Mouse (Mus musculus) layer of hippocampus, adult 18-20 months (tissue): ENCODE results near the gene Tsga10ip. TPM values are rescaled to one million over a fixed set of nuclear protein-coding genes. Genes with fewer than 3 reads are reported as not detected.

Experiments
- DNase-seq, 2 experiments: peaks; one replicate each; pipeline ENCODE4 v3.0.0; 2022; ENCODE audit warnings: low spot score in 2 of 2
- total RNA-seq, 2 experiments: library from RNA; stranded (reverse); gene quantifications; 2 replicates each; pipeline ENCODE4 v1.2.3; 2021

Gene Tsga10ip
- total RNA-seq, 2 experiments from 2014 or later, result 0.30 TPM

DNA sequence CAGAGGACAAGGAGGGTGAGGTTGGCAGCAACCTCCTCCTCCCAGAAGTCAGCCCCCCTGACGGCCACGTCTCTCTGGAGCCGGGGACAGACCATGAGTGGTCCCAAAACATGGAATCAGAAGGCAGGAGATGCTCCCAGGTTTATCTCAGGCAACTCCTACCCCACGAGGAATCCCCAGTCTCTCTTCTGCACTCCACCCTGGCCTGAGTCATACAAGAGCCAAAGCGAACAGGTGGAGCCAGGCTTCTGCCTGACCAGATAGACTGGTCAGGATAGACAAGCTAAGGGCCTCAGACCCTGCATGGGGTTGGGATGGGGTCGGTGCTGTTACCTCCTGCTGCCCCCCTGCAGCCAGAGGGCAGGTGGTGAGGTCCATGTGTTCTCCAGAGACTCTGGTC, 54.3 kb downstream of the Tsga10ip start:
- no peak for DNase-seq

DNA sequence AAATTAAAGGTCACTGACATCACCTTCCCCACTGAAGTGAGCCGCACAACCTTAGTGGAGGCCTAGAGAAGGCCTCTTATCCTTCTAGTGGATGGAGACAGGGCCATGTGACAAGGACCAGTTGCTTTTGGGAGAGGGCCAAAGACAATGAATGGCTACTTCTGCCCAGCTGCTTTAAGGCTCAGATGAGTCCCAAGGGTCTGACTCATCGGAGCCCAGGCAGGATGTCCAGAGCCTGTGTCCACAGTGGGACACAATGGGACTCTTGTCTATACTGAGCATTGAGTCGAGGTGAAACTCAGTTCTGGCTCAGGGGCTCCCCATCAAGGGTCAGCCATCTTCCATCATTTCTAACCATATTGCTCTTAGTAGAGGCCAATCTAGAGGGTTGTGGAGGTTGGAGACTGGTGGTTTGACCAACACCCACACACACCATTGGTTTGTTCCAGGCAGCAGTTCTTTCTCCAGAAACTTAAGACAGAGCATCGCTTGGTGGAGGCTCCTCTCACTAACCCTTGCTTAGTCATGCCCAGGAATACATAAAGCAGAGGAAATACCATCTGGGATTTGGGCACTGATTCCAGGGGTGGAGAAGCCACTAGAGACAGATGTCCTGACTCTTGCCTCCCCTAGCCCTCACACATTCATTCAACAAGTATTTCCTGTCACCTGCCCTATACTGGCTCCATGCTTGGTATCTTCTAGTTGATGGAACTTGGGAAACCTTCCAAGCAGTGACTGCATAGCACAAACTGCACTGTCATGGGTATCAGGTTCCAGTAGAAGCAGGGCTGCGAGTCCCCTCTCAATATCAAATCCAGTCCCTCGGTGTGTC, 56.8 kb downstream of the Tsga10ip start:
- DNase-seq, result no peak

DNA sequence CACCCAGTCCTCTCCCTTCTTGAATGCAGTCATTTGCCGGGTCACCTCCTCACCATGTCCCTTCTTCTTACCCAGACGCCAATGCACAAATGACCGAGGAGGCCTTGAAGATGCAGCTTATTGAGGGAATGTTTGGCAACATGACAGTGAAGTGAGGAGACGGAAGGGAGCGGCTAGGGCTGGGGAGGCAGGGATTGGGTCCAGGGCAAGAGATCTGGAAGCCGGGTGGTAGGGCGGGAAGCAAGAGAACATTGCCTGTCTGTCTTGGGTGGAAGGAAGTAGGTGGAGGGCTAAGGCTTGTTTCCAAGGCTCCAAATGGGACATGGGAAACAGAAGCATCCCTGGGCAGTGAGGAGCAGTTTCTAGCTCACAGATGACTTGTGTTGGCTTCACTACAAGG, 61.0 kb downstream of the Tsga10ip start:
- no peak for DNase-seq

Other genes with a start within 250 kb of the Tsga10ip start
- 10 to 100 TPM; 52.1 to 52.5 TPM for gene Pacs1, start 129.4 kb downstream of the Tsga10ip start, total RNA-seq
- 100 to 1,000 TPM; 215 to 219 TPM for gene Sf3b2, start 107.1 kb downstream of the Tsga10ip start, total RNA-seq
- gene Gal3st3, start 104.2 kb downstream of the Tsga10ip start, total RNA-seq, result 100 to 1,000 TPM; 102 to 107 TPM
- not detected for gene Catsper1, start 66.8 kb downstream of the Tsga10ip start, total RNA-seq
- gene Cst6, start 53.0 kb downstream of the Tsga10ip start, total RNA-seq, result 10 to 100 TPM in 1 of 2 experiments, 1 to 10 TPM in 1; 8.6 to 10.4 TPM
- 10 to 100 TPM; 20.2 to 22.0 TPM for gene Eif1ad, start 35.8 kb downstream of the Tsga10ip start, total RNA-seq
- 10 to 100 TPM; 80.7 to 87.6 TPM for gene Banf1, start 35.4 kb downstream of the Tsga10ip start, total RNA-seq
- gene Sart1, start 13.8 kb downstream of the Tsga10ip start, total RNA-seq, result 100 to 1,000 TPM in 1 of 2 experiments, 10 to 100 TPM in 1; 96.9 to 117 TPM
- 100 to 1,000 TPM; 347 to 383 TPM for gene Drap1, start 22.5 kb upstream of the Tsga10ip start, total RNA-seq
- gene AI837181, start 22.6 kb upstream of the Tsga10ip start, total RNA-seq, result 10 to 100 TPM; 74.7 to 75.3 TPM
- not detected for gene Fosl1, start 45.0 kb upstream of the Tsga10ip start, total RNA-seq
- gene Ccdc85b, start 55.4 kb upstream of the Tsga10ip start, total RNA-seq, result 10 to 100 TPM; 36.5 to 37.0 TPM
- gene Fibp, start 58.1 kb upstream of the Tsga10ip start, total RNA-seq, result 10 to 100 TPM; 95.7 to 97.4 TPM
- gene Ctsw, start 66.0 kb upstream of the Tsga10ip start, total RNA-seq, result not detected
- gene Efemp2, start 71.4 kb upstream of the Tsga10ip start, total RNA-seq, result 10 to 100 TPM; 11.6 to 13.1 TPM
- gene Mus81, start 85.9 kb upstream of the Tsga10ip start, total RNA-seq, result 10 to 100 TPM; 28.3 to 28.4 TPM
- gene Cfl1, start 87.9 kb upstream of the Tsga10ip start, total RNA-seq, result 1,000 to 10,000 TPM; 1,259 to 1,272 TPM
- gene 1700020D05Rik, start 101.3 kb upstream of the Tsga10ip start, total RNA-seq, result 1 to 10 TPM; 4.3 to 6.4 TPM
- 10 to 100 TPM; 79.9 to 85.2 TPM for gene Snx32, start 108.0 kb upstream of the Tsga10ip start, total RNA-seq
- gene Ovol1, start 158.1 kb upstream of the Tsga10ip start, total RNA-seq, result not detected
- 1 to 10 TPM; 6.4 to 6.5 TPM for gene Ap5b1, start 165.5 kb upstream of the Tsga10ip start, total RNA-seq
- 10 to 100 TPM; 72.0 to 79.8 TPM for gene Rnaseh2c, start 199.3 kb upstream of the Tsga10ip start, total RNA-seq
- 10 to 100 TPM; 78.7 to 86.3 TPM for gene Kat5, start 207.7 kb upstream of the Tsga10ip start, total RNA-seq
- 10 to 100 TPM; 16.2 to 21.1 TPM for gene Rela, start 235.0 kb upstream of the Tsga10ip start, total RNA-seq